Mouse (Mus musculus): ENCODE results near the gene Fcrl5. TPM values are rescaled to one million over a fixed set of nuclear protein-coding genes. Genes with fewer than 3 reads are reported as not detected.

Fcrl5 gene
- polyA plus RNA-seq (2015; fragmentation: Nextera tagmentation; extraction: Ambion mirVana) = not detected in 2 replicates

DNA sequence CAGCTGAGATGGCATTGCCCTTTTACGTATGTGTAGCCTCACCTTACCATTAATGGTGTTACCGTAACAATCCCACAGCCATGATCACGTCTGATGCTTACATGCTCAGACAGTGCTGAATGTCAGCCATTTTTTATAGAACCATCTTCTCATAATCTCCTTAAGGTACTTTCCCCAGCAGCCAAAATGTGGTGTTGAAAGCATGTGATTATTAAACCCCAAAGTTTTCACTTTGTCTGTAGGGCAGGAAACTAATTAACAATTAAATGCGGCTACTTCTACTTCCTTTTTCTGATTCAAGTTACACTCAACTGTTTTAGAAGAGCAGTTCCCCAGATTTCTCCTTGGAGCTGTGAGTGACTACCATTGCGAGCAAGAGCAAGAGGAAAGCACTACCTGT is at the start of gene Fcrl5:
TSS of gene Fcrl5 (plus strand) at position 295 of the 400 bp plus-strand sequence.
- no peak for ATAC-seq (ENCODE audit: low read depth)
- Histone ChIP-seq H3K27me3 (ENCODE audit: control insufficient read depth, insufficient read depth, low read depth, low read length) (no peaks in the 10 kb centered on the region), H3K36me3 (ENCODE audit: control insufficient read depth, insufficient read depth, low read length) (no peaks in the 10 kb centered on the region), H3K27ac (ENCODE audit: low read length) (no peak within 1 kb of the TSS), H3K4me3 (ENCODE audit: low read length) (no peak within 1 kb of the TSS), H3K9ac (ENCODE audit: low read length) (no peak within 1 kb of the TSS), H3K4me2 (ENCODE audit: low read depth, low read length) (no peak within 1 kb of the TSS), H3K9me3 (ENCODE audit: control insufficient read depth, low read length) (no peaks in the 10 kb centered on the region), H3K4me1 (replicated peaks; ENCODE audit: control insufficient read depth, insufficient read depth, low read length) (no peaks in the 10 kb centered on the region)
- 89% methylated on average over 5 of the region's 5 CpGs for WGBS

GRCm38 (mm10) chr3:87390935-87391334 is 44.6 kb upstream of the Fcrl5 start:
- no peaks in the 10 kb centered on the region for H3K9me3 ChIP-seq (ENCODE audit: control insufficient read depth, low read length)
- H3K4me3 ChIP-seq (ENCODE audit: low read length) = no peak overlapping the region
- H3K4me1 ChIP-seq (replicated peaks; ENCODE audit: control insufficient read depth, insufficient read depth, low read length) = no peaks in the 10 kb centered on the region
- no peak overlapping the region for H3K9ac ChIP-seq (ENCODE audit: low read length)
- H3K4me2 ChIP-seq (ENCODE audit: low read depth, low read length) = no peak overlapping the region
- ATAC-seq (ENCODE audit: low read depth) = no peak
- no peaks in the 10 kb centered on the region for H3K36me3 ChIP-seq (ENCODE audit: control insufficient read depth, insufficient read depth, low read length)
- H3K27me3 ChIP-seq (ENCODE audit: control insufficient read depth, insufficient read depth, low read depth, low read length) = no peaks in the 10 kb centered on the region
- no peak overlapping the region for H3K27ac ChIP-seq (ENCODE audit: low read length)
- 52% methylated on average over 1 of the region's 1 CpGs for WGBS

DNA sequence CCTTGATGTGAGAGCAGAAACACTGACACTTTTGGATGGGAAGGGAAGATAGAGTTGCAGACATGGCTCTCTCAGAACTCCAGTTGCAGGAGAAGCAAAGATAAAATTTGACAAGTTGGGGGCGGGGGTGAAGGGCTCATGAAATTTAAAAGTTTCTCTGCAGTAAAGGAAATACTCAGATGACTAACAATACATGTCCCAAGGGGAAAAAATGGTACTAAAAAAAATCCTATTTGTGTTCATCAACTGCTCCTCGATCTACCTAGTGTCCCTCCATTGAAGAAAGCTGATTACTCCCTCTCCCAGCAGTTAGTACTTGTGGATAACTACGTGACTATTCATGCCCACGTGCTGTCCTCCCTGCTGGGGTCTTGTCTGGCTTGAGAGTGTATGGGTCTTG is 36.8 kb upstream of the Fcrl5 start:
- no peaks in the 10 kb centered on the region for H3K4me1 ChIP-seq (replicated peaks; ENCODE audit: control insufficient read depth, insufficient read depth, low read length)
- no peaks in the 10 kb centered on the region for H3K9me3 ChIP-seq (ENCODE audit: control insufficient read depth, low read length)
- no peak overlapping the region for H3K27ac ChIP-seq (ENCODE audit: low read length)
- no peaks in the 10 kb centered on the region for H3K27me3 ChIP-seq (ENCODE audit: control insufficient read depth, insufficient read depth, low read depth, low read length)
- WGBS = 56% methylated on average over 4 of the region's 4 CpGs
- H3K36me3 ChIP-seq (ENCODE audit: control insufficient read depth, insufficient read depth, low read length) = no peaks in the 10 kb centered on the region
- no peak overlapping the region for H3K4me2 ChIP-seq (ENCODE audit: low read depth, low read length)
- no peak for ATAC-seq (ENCODE audit: low read depth)
- no peak overlapping the region for H3K9ac ChIP-seq (ENCODE audit: low read length)
- H3K4me3 ChIP-seq (ENCODE audit: low read length) = no peak overlapping the region

- Histone ChIP-seq H3K27me3 (ENCODE audit: control insufficient read depth, insufficient read depth, low read depth, low read length) (no peaks in the 10 kb centered on the region), H3K36me3 (ENCODE audit: control insufficient read depth, insufficient read depth, low read length) (no peaks in the 10 kb centered on the region), H3K9ac (ENCODE audit: low read length) (no peak overlapping the region), H3K4me2 (ENCODE audit: low read depth, low read length) (no peak overlapping the region), H3K4me3 (ENCODE audit: low read length) (no peak overlapping the region), H3K4me1 (replicated peaks; ENCODE audit: control insufficient read depth, insufficient read depth, low read length) (no peaks in the 10 kb centered on the region), H3K9me3 (ENCODE audit: control insufficient read depth, low read length) (no peaks in the 10 kb centered on the region), H3K27ac (ENCODE audit: low read length) (no peak overlapping the region)
- WGBS = 76% methylated on average over 4 of the region's 4 CpGs
- no peak for ATAC-seq (ENCODE audit: low read depth)
Measured at GRCm38 (mm10) chr3:87399906-87400305, 35.7 kb upstream of the Fcrl5 start.

GRCm38 (mm10) chr3:87401321-87401720 is 34.3 kb upstream of the Fcrl5 start:
- ATAC-seq (ENCODE audit: low read depth) = no peak
- no peaks in the 10 kb centered on the region for H3K4me1 ChIP-seq (replicated peaks; ENCODE audit: control insufficient read depth, insufficient read depth, low read length)
- H3K9me3 ChIP-seq (ENCODE audit: control insufficient read depth, low read length) = no peaks in the 10 kb centered on the region
- H3K27me3 ChIP-seq (ENCODE audit: control insufficient read depth, insufficient read depth, low read depth, low read length) = no peaks in the 10 kb centered on the region
- no peak overlapping the region for H3K27ac ChIP-seq (ENCODE audit: low read length)
- no peak overlapping the region for H3K9ac ChIP-seq (ENCODE audit: low read length)
- no peak overlapping the region for H3K4me3 ChIP-seq (ENCODE audit: low read length)
- 45% methylated on average over 5 of the region's 5 CpGs for WGBS
- H3K4me2 ChIP-seq (ENCODE audit: low read depth, low read length) = no peak overlapping the region
- H3K36me3 ChIP-seq (ENCODE audit: control insufficient read depth, insufficient read depth, low read length) = no peaks in the 10 kb centered on the region

DNA sequence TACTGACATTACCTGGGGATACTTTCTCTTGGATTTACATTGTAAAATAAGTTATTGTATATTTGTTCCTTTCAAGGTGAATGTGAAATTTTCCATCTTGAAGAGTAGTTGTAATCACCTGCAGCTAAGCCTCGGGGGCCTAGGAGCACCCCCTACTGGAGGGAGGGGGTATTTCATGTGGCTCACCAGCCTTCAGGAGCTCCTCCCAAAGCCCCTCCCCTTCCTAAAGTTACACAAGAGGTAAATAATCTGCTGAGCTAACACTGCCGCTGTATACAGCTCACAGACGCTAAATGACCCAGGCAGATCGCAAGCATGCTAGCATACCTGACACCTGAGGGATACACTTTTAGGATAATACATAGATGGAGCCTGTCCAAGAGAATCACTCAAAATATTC is 27.4 kb upstream of the Fcrl5 start:
- no peak overlapping the region for H3K9ac ChIP-seq (ENCODE audit: low read length)
- H3K4me3 ChIP-seq (ENCODE audit: low read length) = no peak overlapping the region
- ATAC-seq (ENCODE audit: low read depth) = no peak
- H3K27ac ChIP-seq (ENCODE audit: low read length) = no peak overlapping the region
- no peak overlapping the region for H3K4me2 ChIP-seq (ENCODE audit: low read depth, low read length)
- H3K27me3 ChIP-seq (ENCODE audit: control insufficient read depth, insufficient read depth, low read depth, low read length) = no peaks in the 10 kb centered on the region
- no peaks in the 10 kb centered on the region for H3K36me3 ChIP-seq (ENCODE audit: control insufficient read depth, insufficient read depth, low read length)
- H3K9me3 ChIP-seq (ENCODE audit: control insufficient read depth, low read length) = no peaks in the 10 kb centered on the region
- 11% methylated on average over 4 of the region's 4 CpGs for WGBS
- H3K4me1 ChIP-seq (replicated peaks; ENCODE audit: control insufficient read depth, insufficient read depth, low read length) = no peaks in the 10 kb centered on the region

DNA sequence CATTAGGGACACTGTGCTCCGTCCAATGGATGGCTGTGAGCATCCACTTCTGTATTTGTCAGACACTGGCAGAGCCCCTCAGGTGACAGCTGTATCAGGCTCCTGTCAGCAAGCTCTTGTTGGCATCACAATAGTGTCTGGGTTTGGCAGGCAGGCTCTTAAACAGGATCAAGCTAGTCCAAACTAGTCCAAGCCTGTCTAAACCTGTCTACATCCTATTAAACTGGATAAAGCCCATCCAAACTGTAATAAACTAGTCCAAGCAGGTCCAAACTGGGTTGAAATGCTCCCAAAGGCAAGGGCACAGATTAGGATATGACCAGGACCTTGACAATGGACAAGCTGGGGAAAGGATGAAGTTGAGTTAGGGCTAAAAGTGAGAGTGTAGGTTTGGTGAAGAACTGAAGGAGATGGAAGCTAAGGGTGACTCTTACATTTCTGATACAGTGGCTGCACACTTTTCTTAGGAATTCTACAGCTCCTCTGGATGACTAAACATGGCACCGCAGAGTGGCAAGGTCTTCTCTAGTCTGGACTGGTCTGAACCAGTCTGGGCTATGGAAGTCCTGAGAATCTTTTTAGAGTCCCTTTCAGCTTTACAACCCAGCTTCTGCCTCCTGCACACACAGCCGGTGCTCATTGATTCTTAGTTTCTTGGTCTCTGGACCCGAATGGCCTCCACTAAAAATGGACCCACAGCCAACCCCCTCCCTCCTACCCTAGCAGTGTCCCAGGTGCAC is 26.2 kb upstream of the Fcrl5 start:
- ATAC-seq (ENCODE audit: low read depth) = no peak
- no peak overlapping the region for H3K27ac ChIP-seq (ENCODE audit: low read length)
- no peaks in the 10 kb centered on the region for H3K36me3 ChIP-seq (ENCODE audit: control insufficient read depth, insufficient read depth, low read length)
- H3K4me1 ChIP-seq (replicated peaks; ENCODE audit: control insufficient read depth, insufficient read depth, low read length) = no peaks in the 10 kb centered on the region
- no peak overlapping the region for H3K4me3 ChIP-seq (ENCODE audit: low read length)
- H3K9me3 ChIP-seq (ENCODE audit: control insufficient read depth, low read length) = no peaks in the 10 kb centered on the region
- H3K9ac ChIP-seq (ENCODE audit: low read length) = no peak overlapping the region
- 83% methylated on average over 4 of the region's 4 CpGs for WGBS
- H3K27me3 ChIP-seq (ENCODE audit: control insufficient read depth, insufficient read depth, low read depth, low read length) = no peaks in the 10 kb centered on the region
- no peak overlapping the region for H3K4me2 ChIP-seq (ENCODE audit: low read depth, low read length)

GRCm38 (mm10) chr3:87410605-87411004 is 25.0 kb upstream of the Fcrl5 start:
- WGBS = 81% methylated on average over 6 of the region's 6 CpGs
- no peaks in the 10 kb centered on the region for H3K9me3 ChIP-seq (ENCODE audit: control insufficient read depth, low read length)
- no peak overlapping the region for H3K9ac ChIP-seq (ENCODE audit: low read length)
- no peaks in the 10 kb centered on the region for H3K4me1 ChIP-seq (replicated peaks; ENCODE audit: control insufficient read depth, insufficient read depth, low read length)
- H3K4me3 ChIP-seq (ENCODE audit: low read length) = no peak overlapping the region
- ATAC-seq (ENCODE audit: low read depth) = no peak
- H3K27me3 ChIP-seq (ENCODE audit: control insufficient read depth, insufficient read depth, low read depth, low read length) = no peaks in the 10 kb centered on the region
- H3K4me2 ChIP-seq (ENCODE audit: low read depth, low read length) = no peak overlapping the region
- no peaks in the 10 kb centered on the region for H3K36me3 ChIP-seq (ENCODE audit: control insufficient read depth, insufficient read depth, low read length)
- no peak overlapping the region for H3K27ac ChIP-seq (ENCODE audit: low read length)

DNA sequence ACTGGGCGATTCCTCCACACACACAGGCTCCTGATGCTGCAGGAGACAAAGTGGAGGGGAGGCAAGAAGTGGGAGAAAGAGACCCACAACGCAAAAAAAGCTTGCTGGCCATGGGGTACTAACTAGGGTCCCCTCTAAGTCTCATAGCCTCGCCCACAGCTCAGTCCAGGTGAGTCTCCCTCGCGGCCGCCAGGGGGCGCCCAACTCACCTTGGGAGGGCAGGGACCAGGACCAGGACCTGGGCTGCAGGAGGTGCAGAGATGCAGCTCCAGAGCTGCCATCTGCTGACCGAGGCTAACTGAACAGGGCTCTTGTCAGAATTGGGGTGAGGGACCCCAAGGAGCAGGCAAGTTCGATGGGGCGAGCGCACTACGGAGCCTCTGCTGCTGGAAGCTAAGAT is 24.4 kb upstream of the Fcrl5 start:
- Histone ChIP-seq H3K9ac (ENCODE audit: low read length) (no peak overlapping the region), H3K9me3 (ENCODE audit: control insufficient read depth, low read length) (no peaks in the 10 kb centered on the region), H3K27me3 (ENCODE audit: control insufficient read depth, insufficient read depth, low read depth, low read length) (no peaks in the 10 kb centered on the region), H3K4me1 (replicated peaks; ENCODE audit: control insufficient read depth, insufficient read depth, low read length) (no peaks in the 10 kb centered on the region), H3K27ac (ENCODE audit: low read length) (no peak overlapping the region), H3K36me3 (ENCODE audit: control insufficient read depth, insufficient read depth, low read length) (no peaks in the 10 kb centered on the region), H3K4me3 (ENCODE audit: low read length) (no peak overlapping the region), H3K4me2 (ENCODE audit: low read depth, low read length) (no peak overlapping the region)
- ATAC-seq (ENCODE audit: low read depth) = peak; percentile 52
- 11% methylated on average over 12 of the region's 12 CpGs for WGBS

GRCm38 (mm10) chr3:87420645-87421044 is 14.9 kb upstream of the Fcrl5 start:
- no peaks in the 10 kb centered on the region for H3K4me1 ChIP-seq (replicated peaks; ENCODE audit: control insufficient read depth, insufficient read depth, low read length)
- H3K4me3 ChIP-seq (ENCODE audit: low read length) = no peak overlapping the region
- no peak overlapping the region for H3K9ac ChIP-seq (ENCODE audit: low read length)
- H3K27me3 ChIP-seq (ENCODE audit: control insufficient read depth, insufficient read depth, low read depth, low read length) = no peaks in the 10 kb centered on the region
- no peaks in the 10 kb centered on the region for H3K36me3 ChIP-seq (ENCODE audit: control insufficient read depth, insufficient read depth, low read length)
- WGBS = 61% methylated on average over 1 of the region's 1 CpGs
- no peak for ATAC-seq (ENCODE audit: low read depth)
- no peaks in the 10 kb centered on the region for H3K9me3 ChIP-seq (ENCODE audit: control insufficient read depth, low read length)
- no peak overlapping the region for H3K27ac ChIP-seq (ENCODE audit: low read length)
- H3K4me2 ChIP-seq (ENCODE audit: low read depth, low read length) = no peak overlapping the region
